Mouse (Mus musculus): Measurements from ENCODE around the gene Arx. TPM values are rescaled to one million over a fixed set of nuclear protein-coding genes. Genes with fewer than 3 reads are reported as not detected.

The Arx gene
- polyA plus RNA-seq, 1 experiment from 2014 or later, result 41.3 TPM

DNA sequence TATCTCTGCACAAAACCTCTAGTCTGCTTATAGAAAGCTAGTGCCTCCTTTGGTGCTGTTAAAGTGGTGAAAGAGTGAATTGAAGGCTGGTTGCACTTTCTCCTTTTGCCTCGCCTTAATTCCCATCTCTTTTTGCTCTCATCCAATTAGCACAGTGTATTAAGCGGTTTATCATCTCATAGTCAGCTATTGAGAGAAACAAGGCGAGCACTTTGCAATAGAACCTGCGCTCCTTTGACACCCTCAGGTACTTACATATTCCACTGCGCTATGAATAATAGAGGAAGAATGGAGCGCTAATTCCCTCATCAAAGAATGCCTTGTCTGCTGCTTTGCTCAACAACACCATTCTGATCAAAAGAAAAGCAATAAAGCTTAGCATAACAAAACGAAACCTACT lies 15.6 kb downstream of the Arx start:
- no peaks in the 10 kb centered on the region for H3K36me3 ChIP-seq (ENCODE audit: control insufficient read depth, insufficient read depth)
- H3K4me2 ChIP-seq (ENCODE audit: low read length), result no peak overlapping the region
- H3K4me1 ChIP-seq (replicated peaks; ENCODE audit: control insufficient read depth, insufficient read depth, low read length), result peaks cover 20% of the 10 kb centered on the region
- no peak overlapping the region for H3K9ac ChIP-seq (replicated peaks; ENCODE audit: low read depth, low read length)
- 8% methylated on average over 7 of the region's 7 CpGs for WGBS
- no peak overlapping the region for H3K4me3 ChIP-seq (replicated peaks; ENCODE audit: low read length)
- H3K27ac ChIP-seq (ENCODE audit: low read length), result no peak overlapping the region
- H3K9me3 ChIP-seq (ENCODE audit: control insufficient read depth, low read length), result no peaks in the 10 kb centered on the region
- peaks cover 4% of the 10 kb centered on the region; the same call in 1 of the 2 replicates for H3K27me3 ChIP-seq (replicated peaks; ENCODE audit: control insufficient read depth, insufficient read depth, low read length)
- ATAC-seq, result peak; percentile 42

DNA sequence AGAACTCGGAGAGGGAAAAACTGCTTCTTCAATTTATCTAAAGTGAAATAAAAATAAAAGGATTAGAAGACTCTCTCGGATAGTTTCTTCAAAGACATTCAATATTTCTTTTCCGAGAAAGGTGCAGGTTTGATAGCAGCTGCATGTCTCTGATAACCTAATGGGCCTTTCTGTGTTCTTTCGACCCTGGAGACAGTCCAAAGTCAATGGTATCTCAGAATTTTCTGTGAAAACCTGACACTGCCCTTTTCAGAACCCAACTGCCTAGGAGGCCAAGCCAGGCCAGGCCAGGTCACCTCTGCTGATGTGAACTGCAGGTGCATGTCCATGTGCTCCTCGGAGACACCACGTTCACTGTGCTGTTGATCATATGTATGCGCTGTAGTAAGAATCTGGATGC lies 19.5 kb downstream of the Arx start:
- Histone ChIP-seq H3K4me3 (replicated peaks; ENCODE audit: low read length) (no peak overlapping the region), H3K27ac (ENCODE audit: low read length) (no peak overlapping the region), H3K9ac (replicated peaks; ENCODE audit: low read depth, low read length) (no peak overlapping the region), H3K9me3 (ENCODE audit: control insufficient read depth, low read length) (no peaks in the 10 kb centered on the region), H3K4me2 (ENCODE audit: low read length) (no peak overlapping the region), H3K36me3 (ENCODE audit: control insufficient read depth, insufficient read depth) (no peaks in the 10 kb centered on the region), H3K4me1 (replicated peaks; ENCODE audit: control insufficient read depth, insufficient read depth, low read length) (peaks cover 2% of the 10 kb centered on the region; the same call in 1 of the 2 replicates), H3K27me3 (replicated peaks; ENCODE audit: control insufficient read depth, insufficient read depth, low read length) (peaks cover 4% of the 10 kb centered on the region; the same call in 1 of the 2 replicates)
- no peak for ATAC-seq
- 93% methylated on average over 7 of the region's 7 CpGs for WGBS

DNA sequence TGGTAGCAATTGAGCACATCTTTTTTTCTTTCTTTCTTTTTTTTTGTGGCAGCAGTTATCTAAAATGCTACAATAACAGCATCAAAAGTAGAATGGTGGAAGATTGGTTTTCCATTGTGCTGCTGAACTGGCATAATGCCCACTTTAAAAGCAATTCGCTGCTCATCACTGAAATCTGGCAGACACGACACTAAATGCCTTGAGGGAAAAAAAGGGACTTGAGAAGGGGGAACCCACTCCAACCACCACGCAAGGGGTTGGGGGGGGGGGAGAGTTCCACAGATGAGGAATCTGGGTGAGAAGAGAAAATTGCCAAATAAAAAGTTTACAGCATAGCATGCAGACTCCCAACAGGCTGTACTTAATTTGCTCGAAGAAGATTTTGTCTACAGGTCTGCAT lies 31.3 kb downstream of the Arx start:
- Histone ChIP-seq H3K27me3 (replicated peaks; ENCODE audit: control insufficient read depth, insufficient read depth, low read length) (no peaks in the 10 kb centered on the region), H3K4me2 (ENCODE audit: low read length) (no peak overlapping the region), H3K36me3 (ENCODE audit: control insufficient read depth, insufficient read depth) (no peaks in the 10 kb centered on the region), H3K9me3 (ENCODE audit: control insufficient read depth, low read length) (no peaks in the 10 kb centered on the region), H3K9ac (replicated peaks; ENCODE audit: low read depth, low read length) (no peak overlapping the region), H3K27ac (ENCODE audit: low read length) (no peak overlapping the region), H3K4me3 (replicated peaks; ENCODE audit: low read length) (no peak overlapping the region), H3K4me1 (replicated peaks; ENCODE audit: control insufficient read depth, insufficient read depth, low read length) (no peaks in the 10 kb centered on the region)
- 23% methylated on average over 4 of the region's 4 CpGs for WGBS
- peak; percentile 31; the same call in 1 of the 2 replicates for ATAC-seq

DNA sequence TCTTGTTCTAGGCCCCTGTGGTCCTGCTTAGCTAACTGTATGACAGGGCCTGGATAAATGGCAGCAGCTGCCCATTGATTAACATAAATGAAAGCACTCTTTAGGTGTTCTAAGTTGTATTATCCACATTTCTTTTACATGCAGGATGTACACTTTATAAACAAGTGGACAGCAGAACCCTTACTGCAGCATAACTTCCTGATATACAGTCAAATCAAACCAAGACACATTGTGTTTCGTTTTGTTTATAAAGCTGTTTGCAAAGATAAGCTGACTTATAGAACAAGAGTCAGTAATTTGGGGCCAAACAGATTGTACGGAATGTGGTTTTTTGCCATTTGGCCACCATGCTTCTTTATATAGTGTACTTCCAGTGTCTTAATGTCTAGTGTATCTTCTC lies 33.7 kb downstream of the Arx start:
- ATAC-seq, result no peak
- no peak overlapping the region for H3K4me3 ChIP-seq (replicated peaks; ENCODE audit: low read length)
- 79% methylated on average over 2 of the region's 2 CpGs for WGBS
- H3K9me3 ChIP-seq (ENCODE audit: control insufficient read depth, low read length), result no peaks in the 10 kb centered on the region
- H3K9ac ChIP-seq (replicated peaks; ENCODE audit: low read depth, low read length), result no peak overlapping the region
- H3K4me2 ChIP-seq (ENCODE audit: low read length), result no peak overlapping the region
- H3K27me3 ChIP-seq (replicated peaks; ENCODE audit: control insufficient read depth, insufficient read depth, low read length), result no peaks in the 10 kb centered on the region
- no peaks in the 10 kb centered on the region for H3K36me3 ChIP-seq (ENCODE audit: control insufficient read depth, insufficient read depth)
- H3K27ac ChIP-seq (ENCODE audit: low read length), result no peak overlapping the region
- H3K4me1 ChIP-seq (replicated peaks; ENCODE audit: control insufficient read depth, insufficient read depth, low read length), result no peaks in the 10 kb centered on the region

DNA sequence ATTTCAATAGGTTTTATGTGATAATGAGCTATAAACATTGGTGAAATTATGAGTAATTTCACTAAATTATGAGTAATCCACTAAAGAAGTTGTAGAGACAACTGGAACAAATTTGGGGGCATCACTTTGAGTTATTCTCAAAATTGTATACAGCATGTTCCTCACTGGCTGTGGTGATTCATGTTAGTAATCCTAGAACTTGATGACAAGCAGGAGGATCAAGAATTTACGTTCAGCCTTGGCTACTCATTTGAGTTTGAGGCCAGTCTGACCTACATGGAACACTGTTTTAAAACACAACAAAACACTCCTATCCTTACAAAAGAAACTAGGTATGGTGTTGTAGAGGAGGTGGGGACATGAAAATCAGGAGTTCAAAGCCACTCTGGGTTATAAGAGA lies 35.1 kb downstream of the Arx start:
- H3K4me2 ChIP-seq (ENCODE audit: low read length), result no peak overlapping the region
- 83% methylated on average over 1 of the region's 1 CpGs for WGBS
- no peaks in the 10 kb centered on the region for H3K36me3 ChIP-seq (ENCODE audit: control insufficient read depth, insufficient read depth)
- no peaks in the 10 kb centered on the region for H3K9me3 ChIP-seq (ENCODE audit: control insufficient read depth, low read length)
- no peak overlapping the region for H3K4me3 ChIP-seq (replicated peaks; ENCODE audit: low read length)
- H3K9ac ChIP-seq (replicated peaks; ENCODE audit: low read depth, low read length), result no peak overlapping the region
- H3K27ac ChIP-seq (ENCODE audit: low read length), result no peak overlapping the region
- H3K4me1 ChIP-seq (replicated peaks; ENCODE audit: control insufficient read depth, insufficient read depth, low read length), result no peaks in the 10 kb centered on the region
- H3K27me3 ChIP-seq (replicated peaks; ENCODE audit: control insufficient read depth, insufficient read depth, low read length), result no peaks in the 10 kb centered on the region
- ATAC-seq, result no peak
